Comparison of ENCODE assay signal across 24 mouse cellular contexts in genomic region chrX:114903391-114903790, GRCm38 (mm10). TPM values are rescaled to one million over a fixed set of nuclear protein-coding genes. Genes with fewer than 3 reads are reported as not detected.
"Had no signal": no experiment of that assay in that cellular context is flagged by ENCODE, and none has a peak within 500 bp of the region (broad histone marks: within the 10 kb centered on the region; RNA-seq: fewer than 3 reads in every experiment).

No protein-coding gene starts in this region.

- H3K4me2 ChIP-seq: neural tube, embryonic 12.5 days; neural tube, embryonic 13.5 days; neural tube, embryonic 15.5 days; stomach, embryonic 15.5 days had no signal

- H3K4me1 ChIP-seq: neural tube, embryonic 12.5 days; neural tube, embryonic 13.5 days; neural tube, embryonic 15.5 days; stomach, embryonic 15.5 days had no signal

- H3K27ac ChIP-seq: neural tube, embryonic 12.5 days; neural tube, embryonic 13.5 days; neural tube, embryonic 15.5 days; stomach, embryonic 15.5 days; stomach, postnatal 0 days had no signal

- H3K36me3 ChIP-seq: neural tube, embryonic 12.5 days; neural tube, embryonic 13.5 days; neural tube, embryonic 15.5 days; stomach, embryonic 15.5 days had no signal

- H3K27me3 ChIP-seq: neural tube, embryonic 12.5 days; neural tube, embryonic 13.5 days; neural tube, embryonic 15.5 days; stomach, embryonic 15.5 days had no signal

- H3K9me3 ChIP-seq: neural tube, embryonic 12.5 days; neural tube, embryonic 13.5 days; neural tube, embryonic 15.5 days; stomach, embryonic 15.5 days had no signal

- H3K4me3 ChIP-seq: neural tube, embryonic 12.5 days; neural tube, embryonic 13.5 days; neural tube, embryonic 15.5 days; stomach, embryonic 15.5 days had no signal

- DNase-seq: retina, postnatal 1 day; right cerebral cortex, adult 18-20 months; right cerebral cortex, postnatal 14 days; right cerebral cortex, postnatal 25 days; right cerebral cortex, postnatal 4 days; thymus, adult 18-20 months; thymus, adult 2 months; thymus, postnatal 14 days; thymus, postnatal 25 days; thymus, postnatal 36 days; thymus, postnatal 4 days had no signal

- H3K9ac ChIP-seq: neural tube, embryonic 12.5 days; neural tube, embryonic 13.5 days; neural tube, embryonic 15.5 days; stomach, embryonic 15.5 days had no signal

RNA-seq across cellular contexts. Expression of gene Ube2dnl1, which starts 1.4 kb away (rescaled TPM):
- total RNA-seq: neutrophil, adult 5-6 weeks had no signal
- polyA plus RNA-seq: neural tube, embryonic 12.5 days; neural tube, embryonic 13.5 days; neural tube, embryonic 14.5 days; neural tube, embryonic 15.5 days; small intestine, adult 2 months; spleen, adult 2 months; stomach, embryonic 14.5 days; stomach, embryonic 15.5 days; stomach, embryonic 16.5 days; stomach, postnatal 0 days; thymus, adult 2 months; thymus, postnatal 0 days; urinary bladder, adult 2 months had no signal

RNA-seq across cellular contexts. Expression of gene Ube2dnl2, which starts 4.0 kb away (rescaled TPM):
- total RNA-seq: neutrophil, adult 5-6 weeks had no signal
- polyA plus RNA-seq: neural tube, embryonic 12.5 days; neural tube, embryonic 13.5 days; neural tube, embryonic 14.5 days; neural tube, embryonic 15.5 days; small intestine, adult 2 months; spleen, adult 2 months; stomach, embryonic 14.5 days; stomach, embryonic 15.5 days; stomach, embryonic 16.5 days; stomach, postnatal 0 days; thymus, adult 2 months; thymus, postnatal 0 days; urinary bladder, adult 2 months had no signal
